Mouse (Mus musculus) right cerebral cortex, adult 18-20 months (tissue): ENCODE measurements at regions not wholly inside any gene's neighbourhood (a gene's known extent, or its start where the extent isn't known, plus 50 kb on each side); places are given as distances from the start of the nearest gene placed in this dataset.

ENCODE experiments used
- DNase-seq: peaks from one replicate; pipeline ENCODE4 v3.0.0; 2022; ENCODE audit warnings: mixed read lengths

- no peak for DNase-seq
Measured at GRCm38 (mm10) chr11:92858170-92858569, 239.7 kb upstream of the Car10 start.

GRCm38 (mm10) chr11:92889693-92890454 is 208.0 kb upstream of the Car10 start:
- DNase-seq, result peak; percentile 66

GRCm38 (mm10) chr11:92899296-92899695 is 198.5 kb upstream of the Car10 start:
- DNase-seq, result no peak
